Mouse (Mus musculus) heart, postnatal 0 days (tissue): ENCODE results near the gene Ier3.

Source experiments
- CTCF ChIP-seq: IDR thresholded peaks from 2 replicates; pipeline ENCODE4 v1.5.1; 2016; ENCODE audit warnings: antibody characterized with exemption, control low read depth, low read depth
- EP300 ChIP-seq: IDR thresholded peaks from 2 replicates; pipeline ENCODE4 v1.6.1; 2016; ENCODE audit warnings: antibody characterized with exemption, low read depth

DNA sequence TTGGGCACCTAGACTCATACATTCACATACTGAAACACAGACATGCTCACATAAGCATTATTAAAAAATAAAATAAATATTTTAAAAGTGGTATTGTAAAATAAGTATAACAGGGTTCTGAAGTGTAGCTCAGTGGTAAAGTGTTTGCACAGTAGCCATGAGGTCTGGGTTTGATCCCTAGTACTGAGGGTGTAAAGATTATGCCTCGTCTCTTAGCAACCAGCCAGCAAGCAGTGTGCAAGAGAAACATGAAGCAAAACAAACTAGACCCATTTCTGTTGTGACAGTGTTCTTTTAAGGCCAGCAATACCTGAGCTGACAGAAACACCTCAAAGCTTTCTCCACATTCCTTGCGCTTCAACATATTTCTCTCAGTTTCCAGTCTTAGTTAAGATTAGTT, 20.6 kb upstream of the Ier3 start:
- no peak for TF ChIP-seq CTCF
- TF ChIP-seq EP300: no peak
